Mouse (Mus musculus): ENCODE results near the gene Ryr2.

DNA sequence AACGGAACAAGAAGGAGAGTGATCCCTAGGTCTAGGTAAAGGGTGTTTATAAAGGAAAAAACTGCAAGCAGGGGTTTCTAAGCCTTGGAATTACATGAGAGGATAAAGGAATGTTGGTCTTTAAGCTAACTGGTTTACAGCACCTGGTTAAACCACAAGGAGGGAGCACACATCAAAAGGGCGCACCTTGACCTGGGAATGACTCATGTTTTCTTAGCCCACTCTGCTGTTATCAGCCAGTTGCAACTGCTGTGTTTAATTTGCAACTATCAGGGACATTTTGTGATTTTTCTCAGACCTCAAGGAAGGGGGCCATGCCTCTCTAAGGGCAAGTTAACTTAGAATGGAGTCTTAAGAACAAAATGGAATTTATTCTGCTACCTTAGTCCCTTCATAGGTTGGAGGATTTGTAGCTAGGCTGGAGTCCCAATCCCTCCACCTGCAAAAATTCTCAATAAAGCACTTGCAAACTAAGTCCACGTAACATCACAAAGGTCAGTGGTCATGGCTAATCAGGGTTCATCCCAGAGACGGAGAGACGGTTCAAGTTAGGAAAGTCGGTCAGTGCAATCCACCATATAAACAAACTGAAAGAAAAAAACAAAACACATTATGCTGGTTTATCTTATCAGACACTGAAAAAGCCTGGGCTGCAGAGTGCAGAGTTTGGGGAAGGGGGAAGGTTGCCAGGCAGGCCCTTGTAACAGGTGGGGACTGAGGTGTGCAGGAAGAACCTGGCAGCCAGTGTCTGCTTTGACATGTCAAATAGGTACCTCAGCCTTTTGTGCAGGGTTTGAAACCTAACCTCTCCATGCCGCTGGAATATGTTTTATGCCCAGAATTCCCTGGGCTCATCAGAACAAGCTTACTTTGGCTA lies 574.5 kb downstream of the Ryr2 start:
- no peak for TF ChIP-seq POLR2A (IDR thresholded peaks at IDR 0.05; ENCODE audit: borderline replicate concordance, extremely low read depth, insufficient read depth, insufficient read length, poor library complexity, severe bottlenecking)
- TF ChIP-seq CTCF (IDR thresholded peaks at IDR 0.05; ENCODE audit: borderline replicate concordance, extremely low read depth, insufficient read depth, insufficient read length): no peak
